Mouse (Mus musculus): ENCODE results near the gene Krtap19-3. TPM values are rescaled to one million over a fixed set of nuclear protein-coding genes. Genes with fewer than 3 reads are reported as not detected.

The Krtap19-3 gene
- polyA plus RNA-seq (2014; fragmentation: Nextera tagmentation; extraction: Ambion mirVana) = not detected in 2 replicates

DNA sequence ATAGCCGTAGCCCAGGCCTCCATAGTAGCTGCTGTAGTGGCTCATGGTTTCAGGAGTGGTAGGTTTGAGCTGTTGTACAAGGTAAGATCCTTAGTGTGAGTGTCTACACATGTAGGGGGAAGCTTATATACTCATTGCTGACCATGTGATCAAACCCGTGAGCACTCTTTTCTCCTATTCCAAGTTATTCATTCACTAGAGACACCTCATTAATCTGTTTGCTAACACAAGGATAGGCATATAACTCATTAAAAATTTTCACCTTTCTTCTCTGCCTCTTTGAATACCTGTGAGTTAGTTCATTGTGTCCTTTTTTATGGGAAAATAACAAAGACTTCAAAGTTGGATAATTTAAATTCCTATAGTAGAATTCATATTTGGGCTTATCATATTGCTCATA is at the start of gene Krtap19-3:
TSS of gene Krtap19-3 (minus strand) at position 101 of the 400 bp plus-strand sequence.
- ATAC-seq (ENCODE audit: low FRiP score) = no peak
- Histone ChIP-seq H3K36me3 (ENCODE audit: control insufficient read depth, insufficient read depth, low read length) (no peaks in the 10 kb centered on the region), H3K4me2 (replicated peaks; ENCODE audit: low read depth, low read length) (no peak within 1 kb of the TSS), H3K9ac (ENCODE audit: low read depth, low read length) (no peak within 1 kb of the TSS), H3K4me3 (ENCODE audit: low read depth, low read length) (no peak within 1 kb of the TSS), H3K4me1 (replicated peaks; ENCODE audit: control insufficient read depth, insufficient read depth, low read length) (no peaks in the 10 kb centered on the region), H3K9me3 (ENCODE audit: control insufficient read depth, low read length) (no peaks in the 10 kb centered on the region), H3K27me3 (ENCODE audit: control insufficient read depth, insufficient read depth, low read length) (no peaks in the 10 kb centered on the region), H3K27ac (ENCODE audit: low read depth, low read length) (no peak within 1 kb of the TSS)
- no peak for DNase-seq (ENCODE audit: low spot score)
- 84% methylated on average over 2 of the region's 2 CpGs for WGBS

DNA sequence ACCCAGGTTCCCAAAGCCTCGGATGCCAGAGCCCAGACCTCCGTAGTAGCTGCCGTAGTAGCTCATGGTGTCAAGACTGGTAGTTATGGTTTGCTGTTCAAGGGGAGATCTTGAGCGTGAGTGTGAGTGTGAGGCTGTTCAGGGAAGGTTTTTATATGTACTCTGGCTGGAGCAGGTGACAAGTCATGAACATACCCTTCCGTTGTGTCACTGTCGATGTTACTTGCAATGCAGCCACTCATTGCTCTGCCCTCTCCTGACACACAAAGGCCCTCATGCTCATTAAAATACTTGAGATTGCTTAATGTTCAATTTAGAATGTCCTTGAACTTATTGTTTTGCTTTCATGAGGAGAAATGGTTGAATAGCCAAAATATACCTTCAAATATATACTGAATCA is 18.5 kb upstream of the Krtap19-3 start, which contains the start of gene Krtap19-5:
TSS of gene Krtap19-5 (minus strand) at position 101 of the 400 bp plus-strand sequence.
- no peak for ATAC-seq (ENCODE audit: low FRiP score)
- WGBS = 96% methylated on average over 6 of the region's 6 CpGs

DNA sequence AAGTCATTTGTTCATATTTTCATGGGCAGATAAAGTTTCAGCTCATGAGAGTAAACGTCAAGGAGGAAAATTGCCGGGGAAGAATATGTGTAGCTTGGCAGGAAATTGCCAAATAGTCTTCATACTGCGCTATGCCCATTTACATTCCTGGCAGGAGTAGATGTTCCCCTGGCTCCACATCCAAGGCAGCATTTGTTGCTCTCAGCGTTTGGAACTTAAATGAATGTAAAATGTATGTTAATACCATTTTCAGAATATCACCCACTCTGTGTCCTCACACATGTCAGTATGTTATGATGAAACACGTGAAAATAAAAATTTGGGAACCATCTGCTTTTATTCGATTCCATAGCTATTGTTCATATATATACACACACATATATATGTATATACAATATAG is 9.0 kb upstream of the Krtap19-3 start:
- ATAC-seq (ENCODE audit: low FRiP score) = no peak
- no peak overlapping the region for H3K27ac ChIP-seq (ENCODE audit: low read depth, low read length)
- H3K4me1 ChIP-seq (replicated peaks; ENCODE audit: control insufficient read depth, insufficient read depth, low read length) = no peaks in the 10 kb centered on the region
- H3K27me3 ChIP-seq (ENCODE audit: control insufficient read depth, insufficient read depth, low read length) = no peaks in the 10 kb centered on the region
- H3K9me3 ChIP-seq (ENCODE audit: control insufficient read depth, low read length) = no peaks in the 10 kb centered on the region
- DNase-seq (ENCODE audit: low spot score) = no peak
- H3K36me3 ChIP-seq (ENCODE audit: control insufficient read depth, insufficient read depth, low read length) = no peaks in the 10 kb centered on the region
- H3K4me3 ChIP-seq (ENCODE audit: low read depth, low read length) = no peak overlapping the region
- 90% methylated on average over 6 of the region's 6 CpGs for WGBS
- H3K4me2 ChIP-seq (replicated peaks; ENCODE audit: low read depth, low read length) = no peak overlapping the region
- no peak overlapping the region for H3K9ac ChIP-seq (ENCODE audit: low read depth, low read length)

More for the DNA sequence above, 18.5 kb upstream of the Krtap19-3 start, which contains the start of gene Krtap19-5:
- H3K36me3 ChIP-seq (ENCODE audit: control insufficient read depth, insufficient read depth, low read length) = no peaks in the 10 kb centered on the region
- H3K27me3 ChIP-seq (ENCODE audit: control insufficient read depth, insufficient read depth, low read length) = no peaks in the 10 kb centered on the region
- no peak within 1 kb of the TSS for H3K4me2 ChIP-seq (replicated peaks; ENCODE audit: low read depth, low read length)
- no peak for DNase-seq (ENCODE audit: low spot score)
- H3K9ac ChIP-seq (ENCODE audit: low read depth, low read length) = no peak within 1 kb of the TSS
- H3K4me3 ChIP-seq (ENCODE audit: low read depth, low read length) = no peak within 1 kb of the TSS
- H3K4me1 ChIP-seq (replicated peaks; ENCODE audit: control insufficient read depth, insufficient read depth, low read length) = no peaks in the 10 kb centered on the region
- H3K9me3 ChIP-seq (ENCODE audit: control insufficient read depth, low read length) = no peaks in the 10 kb centered on the region
- H3K27ac ChIP-seq (ENCODE audit: low read depth, low read length) = no peak within 1 kb of the TSS

DNA sequence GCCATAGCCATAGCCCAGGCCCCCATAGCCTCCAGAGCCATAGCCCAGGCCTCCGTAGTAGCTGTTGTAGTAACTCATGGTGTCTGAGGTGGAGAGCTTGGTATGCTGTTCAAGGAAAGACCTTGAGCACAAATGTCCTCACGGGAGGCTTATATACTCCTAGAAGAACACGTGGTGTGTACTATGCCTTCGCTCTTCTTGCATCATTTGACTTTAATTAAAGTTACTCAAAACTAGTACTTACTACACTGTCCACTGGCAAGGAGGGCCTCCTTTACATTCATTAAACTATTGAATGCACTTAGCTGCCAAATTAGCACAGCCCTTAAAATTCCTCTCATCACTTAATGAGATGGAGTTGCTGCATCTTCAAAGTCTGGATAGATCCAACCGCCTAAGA is 7.2 kb upstream of the Krtap19-3 start, which contains the start of gene Krtap19-4:
TSS of gene Krtap19-4 (minus strand) at position 101 of the 400 bp plus-strand sequence.
- Histone ChIP-seq H3K4me3 (ENCODE audit: low read depth, low read length) (no peak within 1 kb of the TSS), H3K4me1 (replicated peaks; ENCODE audit: control insufficient read depth, insufficient read depth, low read length) (no peaks in the 10 kb centered on the region), H3K27me3 (ENCODE audit: control insufficient read depth, insufficient read depth, low read length) (no peaks in the 10 kb centered on the region), H3K9ac (ENCODE audit: low read depth, low read length) (no peak within 1 kb of the TSS), H3K4me2 (replicated peaks; ENCODE audit: low read depth, low read length) (no peak within 1 kb of the TSS), H3K27ac (ENCODE audit: low read depth, low read length) (no peak within 1 kb of the TSS), H3K9me3 (ENCODE audit: control insufficient read depth, low read length) (no peaks in the 10 kb centered on the region), H3K36me3 (ENCODE audit: control insufficient read depth, insufficient read depth, low read length) (no peaks in the 10 kb centered on the region)
- WGBS = 89% methylated on average over 5 of the region's 5 CpGs
- DNase-seq (ENCODE audit: low spot score) = no peak
- no peak for ATAC-seq (ENCODE audit: low FRiP score)

DNA sequence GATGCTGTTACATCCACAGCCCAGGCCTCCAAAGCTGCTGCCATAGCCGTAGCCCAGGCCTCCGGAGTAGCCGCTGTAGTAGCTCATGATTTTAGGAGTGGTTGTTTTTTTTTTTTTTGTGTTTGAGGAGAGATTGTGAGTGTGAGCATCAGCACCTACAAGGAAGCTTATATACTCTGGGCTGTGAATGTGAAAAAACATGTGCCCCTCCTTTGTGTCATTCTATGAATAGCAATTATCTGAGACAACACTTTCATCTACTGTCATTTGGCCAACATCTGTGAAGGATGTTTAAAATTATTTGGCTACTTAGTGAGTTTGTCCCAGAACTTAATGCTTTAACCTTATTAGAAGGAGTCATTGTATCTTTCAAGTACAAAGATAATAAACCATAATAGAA is 3.7 kb downstream of the Krtap19-3 start, which contains the start of gene Krtap19-2:
TSS of gene Krtap19-2 (minus strand) at position 101 of the 400 bp plus-strand sequence.
- no peak for DNase-seq (ENCODE audit: low spot score)
- Histone ChIP-seq H3K4me3 (ENCODE audit: low read depth, low read length) (no peak within 1 kb of the TSS), H3K9me3 (ENCODE audit: control insufficient read depth, low read length) (no peaks in the 10 kb centered on the region), H3K9ac (ENCODE audit: low read depth, low read length) (no peak within 1 kb of the TSS), H3K4me1 (replicated peaks; ENCODE audit: control insufficient read depth, insufficient read depth, low read length) (no peaks in the 10 kb centered on the region), H3K27me3 (ENCODE audit: control insufficient read depth, insufficient read depth, low read length) (no peaks in the 10 kb centered on the region), H3K27ac (ENCODE audit: low read depth, low read length) (no peak within 1 kb of the TSS), H3K36me3 (ENCODE audit: control insufficient read depth, insufficient read depth, low read length) (no peaks in the 10 kb centered on the region), H3K4me2 (replicated peaks; ENCODE audit: low read depth, low read length) (no peak within 1 kb of the TSS)
- 92% methylated on average over 3 of the region's 3 CpGs for WGBS
- no peak for ATAC-seq (ENCODE audit: low FRiP score)

DNA sequence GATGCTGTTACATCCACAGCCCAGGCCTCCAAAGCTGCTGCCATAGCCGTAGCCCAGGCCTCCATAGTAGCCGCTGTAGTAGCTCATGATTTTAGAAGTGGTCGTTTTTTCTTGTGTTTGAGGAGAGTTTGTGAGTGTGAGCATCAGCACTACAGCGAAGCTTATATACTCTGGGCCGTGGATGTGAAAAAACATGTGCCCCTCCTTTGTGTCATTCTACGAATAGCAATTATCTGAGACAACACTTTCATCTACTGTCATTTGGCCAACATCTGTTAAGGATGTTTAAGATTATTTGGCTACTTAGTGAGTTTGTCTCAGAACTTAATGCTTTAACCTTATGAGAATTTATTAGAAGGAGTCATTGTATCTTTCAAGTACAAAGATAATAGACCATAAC is 8.5 kb downstream of the Krtap19-3 start, which contains the start of gene Krtap19-1:
TSS of gene Krtap19-1 (minus strand) at position 101 of the 400 bp plus-strand sequence.
- no peak within 1 kb of the TSS for H3K4me3 ChIP-seq (ENCODE audit: low read depth, low read length)
- H3K27ac ChIP-seq (ENCODE audit: low read depth, low read length) = no peak within 1 kb of the TSS
- no peaks in the 10 kb centered on the region for H3K9me3 ChIP-seq (ENCODE audit: control insufficient read depth, low read length)
- ATAC-seq (ENCODE audit: low FRiP score) (no peak), DNase-seq (ENCODE audit: low spot score) (no peak)
- H3K4me1 ChIP-seq (replicated peaks; ENCODE audit: control insufficient read depth, insufficient read depth, low read length) = no peaks in the 10 kb centered on the region
- no peak within 1 kb of the TSS for H3K4me2 ChIP-seq (replicated peaks; ENCODE audit: low read depth, low read length)
- H3K27me3 ChIP-seq (ENCODE audit: control insufficient read depth, insufficient read depth, low read length) = no peaks in the 10 kb centered on the region
- 89% methylated on average over 6 of the region's 6 CpGs for WGBS
- H3K36me3 ChIP-seq (ENCODE audit: control insufficient read depth, insufficient read depth, low read length) = no peaks in the 10 kb centered on the region
- no peak within 1 kb of the TSS for H3K9ac ChIP-seq (ENCODE audit: low read depth, low read length)

DNA sequence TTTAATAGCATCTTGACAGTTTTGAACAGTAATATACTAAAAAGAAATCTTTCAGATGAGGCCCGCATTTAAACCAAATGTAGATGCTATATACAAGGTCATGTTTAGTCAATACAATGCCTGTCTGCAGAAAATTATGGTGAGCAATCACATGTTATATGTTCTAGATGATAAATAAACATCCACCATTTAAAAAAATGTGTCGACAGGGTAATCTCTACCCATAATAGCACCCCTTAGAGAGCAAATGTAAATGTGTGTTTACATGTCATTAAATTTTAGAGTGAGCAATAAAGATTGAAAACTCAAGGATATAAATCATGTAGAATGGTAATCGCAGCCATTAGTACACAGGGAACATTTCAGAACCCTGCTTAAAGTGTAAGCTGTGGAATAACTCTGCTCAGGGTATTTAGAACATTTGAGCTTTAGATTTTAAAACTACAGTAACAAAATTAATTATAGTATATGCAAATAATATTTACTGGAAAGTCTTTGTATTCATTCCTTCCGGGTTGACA is 12.9 kb downstream of the Krtap19-3 start:
- no peaks in the 10 kb centered on the region for H3K4me1 ChIP-seq (replicated peaks; ENCODE audit: control insufficient read depth, insufficient read depth, low read length)
- no peak overlapping the region for H3K4me3 ChIP-seq (ENCODE audit: low read depth, low read length)
- no peaks in the 10 kb centered on the region for H3K36me3 ChIP-seq (ENCODE audit: control insufficient read depth, insufficient read depth, low read length)
- H3K9ac ChIP-seq (ENCODE audit: low read depth, low read length) = no peak overlapping the region
- ATAC-seq (ENCODE audit: low FRiP score) (no peak), DNase-seq (ENCODE audit: low spot score) (no peak)
- no peaks in the 10 kb centered on the region for H3K27me3 ChIP-seq (ENCODE audit: control insufficient read depth, insufficient read depth, low read length)
- no peak overlapping the region for H3K27ac ChIP-seq (ENCODE audit: low read depth, low read length)
- 91% methylated on average over 4 of the region's 4 CpGs for WGBS
- H3K9me3 ChIP-seq (ENCODE audit: control insufficient read depth, low read length) = no peaks in the 10 kb centered on the region
- H3K4me2 ChIP-seq (replicated peaks; ENCODE audit: low read depth, low read length) = no peak overlapping the region

DNA sequence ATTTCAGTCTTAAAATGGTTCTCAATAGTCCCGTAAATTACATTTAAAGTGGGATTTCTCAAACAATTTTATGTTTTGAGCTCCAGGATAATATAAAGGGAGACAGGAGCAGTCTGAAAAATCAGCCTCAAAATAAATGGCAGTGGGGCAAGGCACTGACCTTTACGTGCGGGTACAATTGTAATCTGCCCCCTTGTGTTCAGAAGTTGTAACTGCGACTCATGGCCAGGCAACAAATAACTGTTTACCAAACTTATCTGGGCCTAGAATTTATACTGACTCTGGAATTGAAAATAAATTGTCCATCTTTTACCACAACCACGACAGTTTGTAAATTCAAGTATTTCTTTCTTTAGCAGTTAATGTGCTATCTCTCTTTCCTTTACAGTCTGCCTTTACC is 26.4 kb downstream of the Krtap19-3 start:
- ATAC-seq (ENCODE audit: low FRiP score) (no peak), DNase-seq (ENCODE audit: low spot score) (peak; percentile 55)
- Histone ChIP-seq H3K4me1 (replicated peaks; ENCODE audit: control insufficient read depth, insufficient read depth, low read length) (no peaks in the 10 kb centered on the region), H3K27me3 (ENCODE audit: control insufficient read depth, insufficient read depth, low read length) (no peaks in the 10 kb centered on the region), H3K9me3 (ENCODE audit: control insufficient read depth, low read length) (no peaks in the 10 kb centered on the region), H3K4me3 (ENCODE audit: low read depth, low read length) (no peak overlapping the region), H3K27ac (ENCODE audit: low read depth, low read length) (no peak overlapping the region), H3K4me2 (replicated peaks; ENCODE audit: low read depth, low read length) (no peak overlapping the region), H3K36me3 (ENCODE audit: control insufficient read depth, insufficient read depth, low read length) (no peaks in the 10 kb centered on the region), H3K9ac (ENCODE audit: low read depth, low read length) (no peak overlapping the region)
- 17% methylated on average over 5 of the region's 5 CpGs for WGBS

DNA sequence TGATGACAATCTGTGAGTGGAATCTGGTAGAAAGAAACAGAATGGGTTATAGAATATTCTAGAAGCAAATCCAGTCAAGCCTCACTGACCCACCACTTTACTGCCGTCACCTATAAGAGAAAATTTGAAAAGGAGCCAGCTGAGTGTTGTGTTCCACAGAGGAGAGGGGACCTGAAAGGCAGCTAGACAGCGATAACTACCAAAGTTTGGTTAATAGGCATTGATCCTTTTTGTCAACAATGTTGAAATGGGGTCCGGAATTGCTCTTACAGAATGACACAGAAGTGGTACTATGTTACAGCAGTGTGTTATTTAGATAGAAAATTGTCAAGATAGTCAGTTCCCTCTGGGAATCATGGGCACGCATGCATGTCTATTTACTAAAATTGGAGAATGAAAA is 29.3 kb downstream of the Krtap19-3 start:
- WGBS = 86% methylated on average over 4 of the region's 4 CpGs

More for the DNA sequence above, 29.3 kb downstream of the Krtap19-3 start:
- no peak overlapping the region for H3K4me2 ChIP-seq (replicated peaks; ENCODE audit: low read depth, low read length)
- H3K9me3 ChIP-seq (ENCODE audit: control insufficient read depth, low read length) = no peaks in the 10 kb centered on the region
- no peaks in the 10 kb centered on the region for H3K27me3 ChIP-seq (ENCODE audit: control insufficient read depth, insufficient read depth, low read length)
- H3K9ac ChIP-seq (ENCODE audit: low read depth, low read length) = no peak overlapping the region
- DNase-seq (ENCODE audit: low spot score) (no peak), ATAC-seq (ENCODE audit: low FRiP score) (no peak)
- H3K36me3 ChIP-seq (ENCODE audit: control insufficient read depth, insufficient read depth, low read length) = no peaks in the 10 kb centered on the region
- H3K27ac ChIP-seq (ENCODE audit: low read depth, low read length) = no peak overlapping the region
- H3K4me3 ChIP-seq (ENCODE audit: low read depth, low read length) = no peak overlapping the region
- H3K4me1 ChIP-seq (replicated peaks; ENCODE audit: control insufficient read depth, insufficient read depth, low read length) = no peaks in the 10 kb centered on the region
